Mouse (Mus musculus) kidney, embryonic 14.5 days (tissue): ENCODE measurements around the gene N4bp2l1. TPM values are rescaled to one million over a fixed set of nuclear protein-coding genes. Genes with fewer than 3 reads are reported as not detected.

Experiments
- ATAC-seq: fragments of 200-750 bp; cut with Nextera tagmentation; 2 replicates; pipeline ENCODE4 v1.8.0; 2017; ENCODE audit warnings: moderate number of reproducible peaks, mild to moderate bottlenecking, moderate TSS enrichment, moderate library complexity; ENCODE audit not compliant: low FRiP score, low TSS enrichment
- H3K27ac ChIP-seq: fragments of 300-500 bp; sonication (generic); 2 replicates; pipeline ENCODE4 v1.5.1; 2014; ENCODE audit warnings: low read depth, mild to moderate bottlenecking, low read length, moderate library complexity, mixed read lengths
- H3K27me3 ChIP-seq: fragments of 300-500 bp; sonication (generic); 2 replicates; pipeline ENCODE4 v1.6.1; 2014; ENCODE audit warnings: mild to moderate bottlenecking, low read length; ENCODE audit not compliant: control insufficient read depth, insufficient read depth
- H3K36me3 ChIP-seq: fragments of 300-500 bp; sonication (generic); 2 replicates; pipeline ENCODE4 v1.6.1; 2014; ENCODE audit warnings: low read length, mixed read lengths; ENCODE audit not compliant: control insufficient read depth, insufficient read depth
- H3K4me1 ChIP-seq: fragments of 300-500 bp; sonication (generic); 2 replicates; pipeline ENCODE4 v1.6.1; 2014; ENCODE audit warnings: low read length, mixed read lengths; ENCODE audit not compliant: control insufficient read depth, insufficient read depth
- H3K4me2 ChIP-seq: fragments of 300-500 bp; sonication (generic); replicated peaks from 2 replicates; pipeline ENCODE4 v1.6.1; 2014; ENCODE audit warnings: low read depth, mild to moderate bottlenecking, low read length
- H3K4me3 ChIP-seq: fragments of 300-500 bp; sonication (generic); 2 replicates; pipeline ENCODE4 v1.5.1; 2014; ENCODE audit warnings: mild to moderate bottlenecking, low read length
- H3K9ac ChIP-seq: fragments of 300-500 bp; sonication (generic); 2 replicates; pipeline ENCODE4 v1.6.1; 2014; ENCODE audit warnings: low read depth, mild to moderate bottlenecking, low read length, moderate library complexity
- H3K9me3 ChIP-seq: fragments of 300-500 bp; sonication (generic); 2 replicates; pipeline ENCODE4 v1.6.1; 2016; ENCODE audit warnings: low read length; ENCODE audit not compliant: control insufficient read depth
- WGBS: fragments of 180-500 bp; shearing (Covaris S2); extraction: QIAGEN DNeasy Blood & Tissue Kit; methylation state at CpG from one replicate; pipeline ENCODE4 v1.1.7; 2014; 5-methylcytosine and 5-hydroxymethylcytosine counted together
- polyA plus RNA-seq: library from polyadenylated mRNA; unstranded; fragments of >200 nt; fragmentation: Nextera tagmentation; extraction: Ambion mirVana; gene quantifications from 2 replicates; pipeline ENCODE4 v1.2.1, GENCODE M21; 2014

Gene N4bp2l1
- polyA plus RNA-seq, 1 experiment from 2014 or later: 5.5 TPM

DNA sequence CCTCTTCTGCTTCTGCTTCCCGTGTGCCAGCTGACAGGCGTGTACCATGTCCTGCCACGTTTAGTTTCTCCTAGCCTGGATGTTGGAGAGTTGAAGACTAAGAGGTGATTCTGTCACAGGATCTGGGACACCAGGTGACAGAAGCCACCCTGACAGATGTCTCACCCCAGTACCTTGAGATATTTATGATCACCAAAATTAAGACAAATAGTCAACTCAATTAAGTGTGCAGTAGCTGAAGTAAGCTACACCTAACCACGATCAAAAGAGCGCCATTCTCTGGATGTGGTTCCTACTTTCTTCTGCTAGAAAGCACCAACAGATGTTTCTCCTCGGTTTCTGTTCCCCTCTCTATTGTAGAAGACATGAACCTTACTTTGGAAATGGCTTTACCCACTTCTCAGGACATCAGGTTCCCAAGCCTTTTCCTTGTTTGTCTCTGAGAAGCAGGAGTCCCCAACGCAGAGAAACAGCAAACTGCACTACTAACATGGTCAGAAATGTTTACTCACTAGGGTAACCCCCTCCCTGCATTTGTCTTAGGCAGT is 23.7 kb upstream of the N4bp2l1 start:
- Histone ChIP-seq H3K27me3 (no peaks in the 10 kb centered on the region), H3K4me2 (no peak overlapping the region), H3K4me1 (no peaks in the 10 kb centered on the region), H3K9me3 (no peaks in the 10 kb centered on the region), H3K9ac (no peak overlapping the region), H3K36me3 (no peaks in the 10 kb centered on the region), H3K4me3 (no peak overlapping the region), H3K27ac (no peak overlapping the region)
- no peak for ATAC-seq
- WGBS: 79% methylated on average over 7 of the region's 7 CpGs

GRCm38 (mm10) chr5:150618599-150619355 is 21.8 kb upstream of the N4bp2l1 start:
- Histone ChIP-seq H3K9me3 (no peaks in the 10 kb centered on the region), H3K36me3 (no peaks in the 10 kb centered on the region), H3K4me2 (no peak overlapping the region), H3K27me3 (no peaks in the 10 kb centered on the region), H3K4me3 (no peak overlapping the region), H3K27ac (no peak overlapping the region; the same call in 1 of the 2 replicates), H3K4me1 (no peaks in the 10 kb centered on the region), H3K9ac (no peak overlapping the region)
- ATAC-seq: peak; percentile 81
- 57% methylated on average over 10 of the region's 10 CpGs for WGBS

GRCm38 (mm10) chr5:150616731-150617130 is 19.7 kb upstream of the N4bp2l1 start:
- no peak for ATAC-seq
- 76% methylated on average over 3 of the region's 3 CpGs for WGBS
- no peaks in the 10 kb centered on the region for H3K36me3 ChIP-seq
- H3K4me1 ChIP-seq: no peaks in the 10 kb centered on the region
- no peaks in the 10 kb centered on the region for H3K9me3 ChIP-seq
- no peak overlapping the region for H3K9ac ChIP-seq
- no peak overlapping the region for H3K4me2 ChIP-seq
- no peak overlapping the region for H3K4me3 ChIP-seq
- no peaks in the 10 kb centered on the region for H3K27me3 ChIP-seq
- no peak overlapping the region for H3K27ac ChIP-seq

DNA sequence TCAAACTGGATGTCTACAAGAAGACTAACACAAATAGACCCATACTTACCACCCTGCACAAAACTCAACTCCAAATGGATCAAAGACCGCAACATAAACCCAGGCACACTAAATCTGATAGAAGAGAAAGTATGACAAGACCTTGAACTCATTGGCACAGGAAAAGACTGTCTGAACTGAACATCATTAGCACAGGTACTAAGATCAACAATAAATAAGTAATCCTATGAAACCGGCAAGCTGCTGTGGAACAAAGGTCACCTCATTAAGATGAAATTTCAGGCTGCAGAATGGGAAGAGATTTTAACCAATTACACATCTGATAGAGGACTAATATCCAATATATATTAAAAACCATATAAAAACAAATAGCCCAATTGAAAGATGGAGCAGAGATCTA is 19.2 kb upstream of the N4bp2l1 start:
- Histone ChIP-seq H3K36me3 (no peaks in the 10 kb centered on the region), H3K4me3 (no peak overlapping the region), H3K9ac (no peak overlapping the region), H3K9me3 (no peaks in the 10 kb centered on the region), H3K4me2 (no peak overlapping the region), H3K27ac (no peak overlapping the region), H3K4me1 (no peaks in the 10 kb centered on the region), H3K27me3 (no peaks in the 10 kb centered on the region)
- ATAC-seq: no peak
- 95% methylated on average over 2 of the region's 2 CpGs for WGBS

DNA sequence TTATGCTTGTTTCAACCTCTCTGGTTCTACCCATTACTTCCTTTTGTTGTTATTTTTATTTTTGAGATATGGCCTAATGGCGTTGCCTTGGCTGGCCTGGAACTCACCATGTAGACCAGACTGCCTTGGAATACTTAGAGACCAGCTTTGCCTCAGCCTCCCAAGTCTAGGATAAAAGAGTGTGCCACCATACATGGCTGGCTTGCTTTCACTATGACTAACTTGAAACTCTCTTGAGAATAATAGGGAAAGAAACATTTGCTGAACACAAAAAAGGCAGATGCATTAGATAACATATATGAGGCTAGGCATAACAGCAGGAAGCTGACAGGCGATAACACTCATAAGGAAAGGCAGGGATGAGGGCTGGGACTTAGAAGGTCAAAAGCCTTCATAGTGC is 17.1 kb upstream of the N4bp2l1 start:
- Histone ChIP-seq H3K4me3 (no peak overlapping the region), H3K27me3 (no peaks in the 10 kb centered on the region), H3K4me1 (no peaks in the 10 kb centered on the region), H3K36me3 (no peaks in the 10 kb centered on the region), H3K9ac (no peak overlapping the region), H3K9me3 (no peaks in the 10 kb centered on the region), H3K4me2 (no peak overlapping the region), H3K27ac (no peak overlapping the region)
- ATAC-seq: no peak
- WGBS: 89% methylated on average over 2 of the region's 2 CpGs

DNA sequence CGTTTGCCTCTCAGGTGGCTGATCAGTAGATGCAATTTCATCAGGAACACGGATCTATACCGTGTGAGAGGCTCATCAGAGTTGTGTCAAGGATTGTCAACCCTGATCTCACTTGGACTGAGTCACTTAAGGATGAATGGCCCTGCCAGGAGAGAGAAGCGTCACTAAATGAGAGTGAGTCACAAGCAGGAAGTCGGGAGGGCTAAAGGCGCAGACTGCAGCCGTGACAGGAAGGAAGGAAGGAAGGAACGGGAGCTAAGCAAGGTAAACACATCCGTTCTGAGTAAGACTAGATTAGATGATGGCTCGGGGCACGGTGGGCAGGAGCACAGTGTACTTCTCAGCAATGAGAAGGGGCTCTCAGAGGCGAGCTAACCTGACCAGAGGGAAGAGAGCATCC is 14.7 kb upstream of the N4bp2l1 start:
- no peak overlapping the region for H3K4me2 ChIP-seq
- H3K36me3 ChIP-seq: no peaks in the 10 kb centered on the region
- no peak overlapping the region for H3K9ac ChIP-seq
- no peaks in the 10 kb centered on the region for H3K4me1 ChIP-seq
- WGBS: 48% methylated on average over 12 of the region's 12 CpGs
- no peaks in the 10 kb centered on the region for H3K27me3 ChIP-seq
- no peak overlapping the region for H3K4me3 ChIP-seq
- 0 out of 2 replicates have a peak, but pooled peaks have one; percentile 24 for ATAC-seq
- H3K9me3 ChIP-seq: no peaks in the 10 kb centered on the region
- no peak overlapping the region for H3K27ac ChIP-seq

DNA sequence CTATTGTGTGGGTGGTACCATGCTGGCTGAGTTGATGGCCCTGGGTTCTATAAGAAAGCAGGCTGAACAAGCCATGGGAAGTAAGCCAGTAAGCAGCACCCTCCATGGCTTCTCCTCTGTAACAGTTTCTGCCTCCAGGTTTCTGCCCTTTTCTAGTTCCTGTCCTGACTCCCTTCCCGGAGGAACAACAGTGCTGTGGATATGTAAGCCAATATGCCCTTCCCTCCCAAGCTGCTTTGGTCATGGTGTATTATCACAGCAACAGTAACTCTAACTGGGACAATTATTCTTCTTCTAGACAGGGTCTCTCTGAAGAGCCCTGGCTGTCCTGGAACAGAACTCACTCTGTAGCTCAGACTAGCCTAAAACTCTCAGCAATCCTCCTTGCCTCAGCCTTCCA is 14.1 kb upstream of the N4bp2l1 start:
- no peak overlapping the region for H3K4me2 ChIP-seq
- no peaks in the 10 kb centered on the region for H3K9me3 ChIP-seq
- H3K36me3 ChIP-seq: no peaks in the 10 kb centered on the region
- no peak overlapping the region for H3K9ac ChIP-seq
- H3K27ac ChIP-seq: no peak overlapping the region
- WGBS: 38% methylated on average over 1 of the region's 1 CpGs
- H3K4me3 ChIP-seq: no peak overlapping the region
- ATAC-seq: no peak
- no peaks in the 10 kb centered on the region for H3K4me1 ChIP-seq
- no peaks in the 10 kb centered on the region for H3K27me3 ChIP-seq

- H3K9me3 ChIP-seq: no peaks in the 10 kb centered on the region
- no peaks in the 10 kb centered on the region for H3K27me3 ChIP-seq
- no peak overlapping the region for H3K9ac ChIP-seq
- no peak overlapping the region for H3K4me2 ChIP-seq
- H3K4me3 ChIP-seq: no peak overlapping the region
- no peaks in the 10 kb centered on the region for H3K36me3 ChIP-seq
- ATAC-seq: no peak
- WGBS: 90% methylated on average over 8 of the region's 8 CpGs
- no peaks in the 10 kb centered on the region for H3K4me1 ChIP-seq
- no peak overlapping the region for H3K27ac ChIP-seq
These were observed 10.6 kb upstream of the N4bp2l1 start for GRCm38 (mm10) chr5:150607631-150608030.

GRCm38 (mm10) chr5:150606131-150606530 is 9.1 kb upstream of the N4bp2l1 start:
- H3K9ac ChIP-seq: no peak overlapping the region
- no peaks in the 10 kb centered on the region for H3K27me3 ChIP-seq
- H3K27ac ChIP-seq: no peak overlapping the region
- 95% methylated on average over 6 of the region's 6 CpGs for WGBS
- no peak for ATAC-seq
- no peaks in the 10 kb centered on the region for H3K4me1 ChIP-seq
- no peak overlapping the region for H3K4me2 ChIP-seq
- no peaks in the 10 kb centered on the region for H3K9me3 ChIP-seq
- no peak overlapping the region for H3K4me3 ChIP-seq
- no peaks in the 10 kb centered on the region for H3K36me3 ChIP-seq
